Mouse (Mus musculus): Measurements from ENCODE around the gene Zmiz1. TPM values are rescaled to one million over a fixed set of nuclear protein-coding genes. Genes with fewer than 3 reads are reported as not detected.

The Zmiz1 gene
- polyA plus RNA-seq, 1 experiment from 2014 or later = 18.0 TPM

GRCm38 (mm10) chr14:25535583-25535943 is 76.6 kb downstream of the Zmiz1 start:
- Histone ChIP-seq H3K9ac (replicated peaks; ENCODE audit: low read depth) (no peak overlapping the region), H3K27ac (ENCODE audit: low read length) (no peak overlapping the region), H3K4me2 (replicated peaks; ENCODE audit: low read depth, low read length) (no peak overlapping the region), H3K27me3 (replicated peaks; ENCODE audit: insufficient read depth, low read length) (no peaks in the 10 kb centered on the region), H3K4me1 (ENCODE audit: insufficient read depth, low read depth, low read length) (peaks cover 25% of the 10 kb centered on the region), H3K36me3 (ENCODE audit: insufficient read depth, low read length) (peaks cover 8% of the 10 kb centered on the region; the same call in 1 of the 2 replicates), H3K9me3 (ENCODE audit: low read length) (no peaks in the 10 kb centered on the region), H3K4me3 (ENCODE audit: low read depth, low read length) (no peak overlapping the region)
- WGBS = 76% methylated on average over 4 of the region's 4 CpGs
- TF ChIP-seq CTCF (IDR thresholded peaks at IDR 0.05) = no peak
- TF ChIP-seq EP300 (IDR thresholded peaks at IDR 0.05) = no peak
- ATAC-seq (no peak), DNase-seq (ENCODE audit: low spot score) (no peak)

- H3K9ac ChIP-seq (replicated peaks; ENCODE audit: low read depth) = no peak overlapping the region
- H3K36me3 ChIP-seq (ENCODE audit: insufficient read depth, low read length) = peaks cover 8% of the 10 kb centered on the region; the same call in 1 of the 2 replicates
- TF ChIP-seq CTCF (IDR thresholded peaks at IDR 0.05) (no peak), EP300 (IDR thresholded peaks at IDR 0.05) (no peak)
- no peak overlapping the region for H3K27ac ChIP-seq (ENCODE audit: low read length)
- no peak for DNase-seq (ENCODE audit: low spot score)
- no peaks in the 10 kb centered on the region for H3K9me3 ChIP-seq (ENCODE audit: low read length)
- ATAC-seq = no peak
- no peaks in the 10 kb centered on the region for H3K27me3 ChIP-seq (replicated peaks; ENCODE audit: insufficient read depth, low read length)
- H3K4me1 ChIP-seq (ENCODE audit: insufficient read depth, low read depth, low read length) = peaks cover 25% of the 10 kb centered on the region
- no peak overlapping the region for H3K4me2 ChIP-seq (replicated peaks; ENCODE audit: low read depth, low read length)
- H3K4me3 ChIP-seq (ENCODE audit: low read depth, low read length) = no peak overlapping the region
- 75% methylated on average over 8 of the region's 8 CpGs for WGBS
These were observed 77.5 kb downstream of the Zmiz1 start for GRCm38 (mm10) chr14:25536476-25536875.

GRCm38 (mm10) chr14:25537351-25537750 is 78.4 kb downstream of the Zmiz1 start:
- Histone ChIP-seq H3K27me3 (replicated peaks; ENCODE audit: insufficient read depth, low read length) (no peaks in the 10 kb centered on the region), H3K4me1 (ENCODE audit: insufficient read depth, low read depth, low read length) (peaks cover 28% of the 10 kb centered on the region), H3K9ac (replicated peaks; ENCODE audit: low read depth) (no peak overlapping the region), H3K4me2 (replicated peaks; ENCODE audit: low read depth, low read length) (no peak overlapping the region), H3K4me3 (ENCODE audit: low read depth, low read length) (no peak overlapping the region), H3K27ac (ENCODE audit: low read length) (no peak overlapping the region), H3K9me3 (ENCODE audit: low read length) (no peaks in the 10 kb centered on the region), H3K36me3 (ENCODE audit: insufficient read depth, low read length) (peaks cover 8% of the 10 kb centered on the region; the same call in 1 of the 2 replicates)
- TF ChIP-seq CTCF (IDR thresholded peaks at IDR 0.05) (no peak), EP300 (IDR thresholded peaks at IDR 0.05) (no peak)
- ATAC-seq (no peak), DNase-seq (ENCODE audit: low spot score) (no peak)
- 95% methylated on average over 1 of the region's 1 CpGs for WGBS

- TF ChIP-seq CTCF (IDR thresholded peaks at IDR 0.05) (no peak), EP300 (IDR thresholded peaks at IDR 0.05) (no peak)
- H3K4me1 ChIP-seq (ENCODE audit: insufficient read depth, low read depth, low read length) = peaks cover 21% of the 10 kb centered on the region
- H3K27ac ChIP-seq (ENCODE audit: low read length) = no peak overlapping the region
- H3K4me2 ChIP-seq (replicated peaks; ENCODE audit: low read depth, low read length) = no peak overlapping the region
- DNase-seq (ENCODE audit: low spot score) (no peak), ATAC-seq (no peak)
- WGBS = 73% methylated on average over 2 of the region's 2 CpGs
- no peaks in the 10 kb centered on the region for H3K27me3 ChIP-seq (replicated peaks; ENCODE audit: insufficient read depth, low read length)
- no peak overlapping the region for H3K4me3 ChIP-seq (ENCODE audit: low read depth, low read length)
- H3K9me3 ChIP-seq (ENCODE audit: low read length) = no peaks in the 10 kb centered on the region
- H3K9ac ChIP-seq (replicated peaks; ENCODE audit: low read depth) = no peak overlapping the region
- H3K36me3 ChIP-seq (ENCODE audit: insufficient read depth, low read length) = peaks cover 8% of the 10 kb centered on the region; the same call in 1 of the 2 replicates
These were observed 79.5 kb downstream of the Zmiz1 start for GRCm38 (mm10) chr14:25538522-25538921.

GRCm38 (mm10) chr14:25539493-25540116 is 80.6 kb downstream of the Zmiz1 start:
- no peak overlapping the region for H3K9ac ChIP-seq (replicated peaks; ENCODE audit: low read depth)
- no peak overlapping the region for H3K4me2 ChIP-seq (replicated peaks; ENCODE audit: low read depth, low read length)
- peaks cover 11% of the 10 kb centered on the region; the same call in 1 of the 2 replicates for H3K4me1 ChIP-seq (ENCODE audit: insufficient read depth, low read depth, low read length)
- DNase-seq (ENCODE audit: low spot score) (no peak), ATAC-seq (0 out of 2 replicates have a peak, but pooled peaks have one; percentile 6)
- no peak overlapping the region for H3K4me3 ChIP-seq (ENCODE audit: low read depth, low read length)
- TF ChIP-seq CTCF (IDR thresholded peaks at IDR 0.05) (peak; percentile 53), EP300 (IDR thresholded peaks at IDR 0.05) (no peak)
- WGBS = 78% methylated on average over 10 of the region's 10 CpGs
- no peak overlapping the region for H3K27ac ChIP-seq (ENCODE audit: low read length)
- H3K9me3 ChIP-seq (ENCODE audit: low read length) = no peaks in the 10 kb centered on the region
- H3K27me3 ChIP-seq (replicated peaks; ENCODE audit: insufficient read depth, low read length) = no peaks in the 10 kb centered on the region
- H3K36me3 ChIP-seq (ENCODE audit: insufficient read depth, low read length) = peaks cover 8% of the 10 kb centered on the region; the same call in 1 of the 2 replicates

- H3K4me2 ChIP-seq (replicated peaks; ENCODE audit: low read depth, low read length) = no peak overlapping the region
- ATAC-seq (no peak), DNase-seq (ENCODE audit: low spot score) (no peak)
- H3K4me3 ChIP-seq (ENCODE audit: low read depth, low read length) = no peak overlapping the region
- TF ChIP-seq CTCF (IDR thresholded peaks at IDR 0.05) (no peak), EP300 (IDR thresholded peaks at IDR 0.05) (no peak)
- no peak overlapping the region for H3K27ac ChIP-seq (ENCODE audit: low read length)
- H3K4me1 ChIP-seq (ENCODE audit: insufficient read depth, low read depth, low read length) = peaks cover 11% of the 10 kb centered on the region; the same call in 1 of the 2 replicates
- H3K27me3 ChIP-seq (replicated peaks; ENCODE audit: insufficient read depth, low read length) = no peaks in the 10 kb centered on the region
- WGBS = 65% methylated on average over 4 of the region's 4 CpGs
- H3K9me3 ChIP-seq (ENCODE audit: low read length) = no peaks in the 10 kb centered on the region
- H3K36me3 ChIP-seq (ENCODE audit: insufficient read depth, low read length) = peaks cover 9% of the 10 kb centered on the region
- no peak overlapping the region for H3K9ac ChIP-seq (replicated peaks; ENCODE audit: low read depth)
These were observed 81.2 kb downstream of the Zmiz1 start for GRCm38 (mm10) chr14:25540172-25540571.
